Mouse (Mus musculus): ENCODE data around the gene Olfr1095.

DNA sequence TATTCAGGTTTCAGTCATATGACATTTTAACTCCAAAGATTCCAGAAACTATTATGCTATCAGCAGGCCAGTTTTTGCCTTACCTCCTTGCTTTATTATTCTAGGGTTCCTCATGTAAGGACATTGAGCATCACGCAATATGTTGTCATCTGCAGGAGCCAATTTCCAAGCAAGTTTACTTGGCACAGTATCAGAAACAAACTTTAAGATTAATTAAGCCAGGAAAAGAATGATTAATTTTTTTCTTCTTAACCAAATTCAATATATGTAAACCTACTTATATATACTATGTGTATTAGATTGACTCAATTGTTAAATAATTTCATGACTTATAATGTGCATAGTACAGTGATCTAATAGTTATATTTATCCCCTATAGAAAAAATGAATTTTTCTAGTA lies 40.6 kb upstream of the Olfr1095 start, which contains the start of gene Olfr1097:
- TF ChIP-seq POLR2A (IDR thresholded peaks at IDR 0.05; ENCODE audit: control insufficient read depth, low read depth, low read length) (no peak), CTCF (IDR thresholded peaks at IDR 0.05; ENCODE audit: control insufficient read depth, insufficient read depth, insufficient replicate concordance, low read depth, low read length) (no peak)
